Mouse (Mus musculus) MEL (cell line): ENCODE data around the gene Rhpn2.

Source experiments
- BHLHE40 ChIP-seq: IDR thresholded peaks from 2 replicates; pipeline ENCODE4 v1.6.1; 2012; ENCODE audit warnings: low read depth, mild to moderate bottlenecking, inconsistent platforms, low read length, improper control_type of control experiment, borderline replicate concordance
- CHD2 ChIP-seq: IDR thresholded peaks from 2 replicates; pipeline ENCODE4 v1.6.1; 2011; ENCODE audit warnings: low read length, improper control_type of control experiment
- CTCF ChIP-seq, 3 experiments: IDR thresholded peaks in 2 of 3; conservative IDR thresholded peaks in 1 of 3; 2 replicates each; pipeline ENCODE4 v1.5.1; 2011 to 2012; ENCODE audit warnings: low read length in 3 of 3, low read depth in 2 of 3, mild to moderate bottlenecking in 2 of 3, improper control_type of control experiment in 1 of 3, inconsistent platforms in 1 of 3, mixed read lengths in 1 of 3, moderate library complexity in 1 of 3; ENCODE audit not compliant: control insufficient read depth in 1 of 3, insufficient read depth in 1 of 3, poor library complexity in 1 of 3, severe bottlenecking in 1 of 3
- E2F4 ChIP-seq: IDR thresholded peaks from 2 replicates; pipeline ENCODE4 v1.6.1; 2011; ENCODE audit warnings: low read depth, low read length, improper control_type of control experiment, borderline replicate concordance
- EP300 ChIP-seq, 2 experiments: IDR thresholded peaks; 2 replicates each; pipeline ENCODE4 v1.6.1; 2011; ENCODE audit warnings: improper control_type of control experiment in 2 of 2, low read length in 2 of 2, low read depth in 1 of 2, mild to moderate bottlenecking in 1 of 2
- MAX ChIP-seq: IDR thresholded peaks from 2 replicates; pipeline ENCODE4 v1.6.1; 2011; ENCODE audit warnings: low read length, improper control_type of control experiment
- MYC ChIP-seq: IDR thresholded peaks from 2 replicates; pipeline ENCODE4 v1.6.1; 2011; ENCODE audit warnings: low read depth, mild to moderate bottlenecking, low read length, improper control_type of control experiment, moderate library complexity
- POLR2A ChIP-seq, 2 experiments: IDR thresholded peaks; 2 replicates each; pipeline ENCODE4 v1.6.1; 2011 to 2012; ENCODE audit warnings: low read length in 2 of 2, mild to moderate bottlenecking in 2 of 2, control low read depth in 1 of 2, improper control_type of control experiment in 1 of 2, low read depth in 1 of 2, moderate library complexity in 1 of 2; ENCODE audit not compliant: control insufficient read depth in 1 of 2, insufficient read depth in 1 of 2, poor library complexity in 1 of 2
- POLR2AphosphoS5 ChIP-seq: IDR thresholded peaks from 2 replicates; pipeline ENCODE4 v1.6.1; 2012; ENCODE audit warnings: low read depth, borderline replicate concordance, mild to moderate bottlenecking, inconsistent platforms, low read length, moderate library complexity, mixed read lengths
- TBP ChIP-seq: IDR thresholded peaks from 2 replicates; pipeline ENCODE4 v1.8.0; 2011; ENCODE audit warnings: low read depth, low read length, improper control_type of control experiment
- USF2 ChIP-seq, 2 experiments: IDR thresholded peaks; 2 replicates each; pipeline ENCODE4 v1.6.1; 2011 to 2012; ENCODE audit warnings: improper control_type of control experiment in 2 of 2, low read length in 2 of 2, borderline replicate concordance in 1 of 2, inconsistent platforms in 1 of 2, low read depth in 1 of 2, mild to moderate bottlenecking in 1 of 2; ENCODE audit not compliant: insufficient read depth in 1 of 2
- ZC3H11A ChIP-seq: IDR thresholded peaks from 2 replicates; pipeline ENCODE4 v1.6.1; 2012; ENCODE audit warnings: low read depth, mild to moderate bottlenecking, inconsistent platforms, low read length, improper control_type of control experiment
- ZKSCAN1 ChIP-seq: IDR thresholded peaks from 2 replicates; pipeline ENCODE4 v1.6.1; 2012; ENCODE audit warnings: low read depth, mild to moderate bottlenecking, inconsistent platforms, low read length, improper control_type of control experiment, moderate library complexity
- ZMIZ1 ChIP-seq: IDR thresholded peaks from 2 replicates; pipeline ENCODE4 v1.6.1; 2012; ENCODE audit warnings: low read depth, mild to moderate bottlenecking, inconsistent platforms, low read length, improper control_type of control experiment, moderate library complexity

DNA sequence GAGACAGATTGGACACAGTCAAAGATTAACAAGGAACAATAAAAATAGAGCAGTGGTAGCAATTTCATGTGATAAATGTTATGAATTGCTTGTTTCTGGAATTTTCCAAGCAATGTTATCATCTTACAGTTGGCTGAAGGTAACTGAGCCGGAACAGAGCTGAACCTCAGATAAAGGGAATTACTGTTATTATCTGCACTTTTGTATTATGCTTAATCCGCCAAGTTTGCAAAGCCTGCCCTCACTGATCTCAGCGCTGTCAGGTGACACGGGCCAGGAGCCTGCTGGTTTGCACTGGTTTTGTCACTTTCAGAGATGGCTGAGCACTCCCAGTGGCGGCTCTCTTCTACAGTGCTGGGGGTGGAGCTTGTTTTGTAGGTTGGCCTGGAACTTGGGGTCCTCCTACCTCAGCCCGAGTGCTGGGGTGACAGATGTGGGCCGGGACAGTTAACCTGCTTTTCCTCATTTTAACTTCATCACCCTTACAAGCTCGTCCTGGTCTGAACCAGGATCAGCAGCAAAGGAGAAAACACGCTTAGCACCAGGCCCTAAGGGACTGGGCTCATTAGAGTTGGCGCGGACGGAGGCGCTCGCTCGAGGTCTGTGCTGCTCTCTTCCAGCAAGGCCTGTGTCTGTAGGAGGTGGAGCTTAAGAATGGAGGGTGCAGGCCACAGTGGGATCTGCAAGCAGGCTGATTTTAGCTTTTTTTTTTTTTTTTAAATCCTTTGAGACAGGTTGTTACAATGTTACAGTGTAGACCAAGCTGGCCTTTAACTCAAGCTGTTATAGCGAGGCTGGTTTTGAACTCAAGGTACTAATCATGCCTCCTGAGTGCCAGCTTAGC is 39.4 kb downstream of the Rhpn2 start:
- TF ChIP-seq CTCF (IDR thresholded peaks at IDR 0.05 in 2 of 3, conservative IDR thresholded peaks at IDR 0.05 in 1 of 3; ENCODE audit: control insufficient read depth in 1 of 3, insufficient read depth in 1 of 3, low read depth in 2 of 3, low read length in 3 of 3, poor library complexity in 1 of 3, severe bottlenecking in 1 of 3) (no peak), POLR2AphosphoS5 (no peak), CHD2 (no peak), USF2 (IDR thresholded peaks at IDR 0.05; ENCODE audit: borderline replicate concordance in 1 of 2, insufficient read depth in 1 of 2, low read depth in 1 of 2, low read length in 2 of 2) (no peak), TBP (0 out of 2 replicates have a peak, but pooled peaks have one; percentile 0), MAX (0 out of 2 replicates have a peak, but pooled peaks have one; percentile 30), ZMIZ1 (peak; percentile 68), MYC (no peak), ZKSCAN1 (no peak), POLR2A (IDR thresholded peaks at IDR 0.05; ENCODE audit: control insufficient read depth in 1 of 2, insufficient read depth in 1 of 2, low read depth in 1 of 2, low read length in 2 of 2, poor library complexity in 1 of 2) (peak; percentile 56 to 59), ZC3H11A (no peak), E2F4 (no peak), EP300 (IDR thresholded peaks at IDR 0.05; ENCODE audit: low read depth in 1 of 2, low read length in 2 of 2) (peak; percentile 89 to 92), BHLHE40 (peak; percentile 79)
